Mouse (Mus musculus) liver, adult 2 months (tissue): ENCODE data around the gene Fbxl2.

Source experiments
- CTCF ChIP-seq: fragments of 200-500 bp; IDR thresholded peaks from 2 replicates; pipeline ENCODE4 v1.5.1; 2011; ENCODE audit warnings: low read depth, low read length, control low read depth
- POLR2A ChIP-seq: fragments of 200-500 bp; IDR thresholded peaks from 2 replicates; pipeline ENCODE4 v1.6.1; 2011; ENCODE audit warnings: low read length, control low read depth; ENCODE audit not compliant: insufficient read depth; ENCODE audit errors: extremely low read depth

- TF ChIP-seq CTCF (no peak), POLR2A (no peak)
Observed at GRCm38 (mm10) chr9:113947216-113947615, 98.8 kb downstream of the Fbxl2 start.
